In the genomic region with DNA sequence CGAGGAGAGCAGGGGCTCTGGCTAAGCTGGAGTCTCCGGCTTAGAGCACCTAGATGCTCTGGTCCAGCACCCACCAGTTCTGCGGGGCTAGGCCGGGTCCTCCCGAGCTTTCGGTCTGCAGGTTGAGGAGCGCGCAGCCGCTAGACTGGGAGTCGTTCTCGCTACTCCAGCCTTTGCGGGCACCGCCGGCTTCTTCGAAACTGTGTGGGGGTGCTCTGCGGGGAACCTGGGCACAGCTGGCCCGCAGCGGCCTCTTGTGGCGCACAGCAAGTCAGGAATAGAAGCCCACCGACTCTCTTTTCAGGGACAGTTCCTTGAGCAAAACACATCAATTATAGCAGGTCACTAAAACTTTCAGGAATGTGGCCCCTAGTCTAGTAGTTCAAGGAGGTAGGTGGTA, we compare ENCODE assay signal across 9 mouse cellular contexts. TPM values are rescaled to one million over a fixed set of nuclear protein-coding genes. Genes with fewer than 3 reads are reported as not detected.
DNase-seq lines count a peak whose midpoint lies in the region; ATAC-seq and TF ChIP-seq lines count a peak whose summit lies in the region.
"Had no signal": no experiment of that assay in that cellular context is flagged by ENCODE, and none has a peak within 500 bp of the region (broad histone marks: within the 10 kb centered on the region; RNA-seq: fewer than 3 reads in every experiment).

No protein-coding gene starts in this region.

- no peak overlapping the region for H3K27ac ChIP-seq in lung, postnatal 0 days (ENCODE audit: low read length)
- H3K27ac ChIP-seq in hindbrain, embryonic 15.5 days (replicated peaks) = no peak overlapping the region

- H3K4me1 ChIP-seq in lung, postnatal 0 days (ENCODE audit: insufficient read depth, low read depth, low read length) = peaks cover 17% of the 10 kb centered on the region; the same call in 1 of the 2 replicates
- peaks cover 23% of the 10 kb centered on the region for H3K4me1 ChIP-seq in hindbrain, embryonic 15.5 days (replicated peaks)

- no peak for TF ChIP-seq EP300 in lung, postnatal 0 days (IDR thresholded peaks at IDR 0.05)

- peak; percentile 44 for DNase-seq in lung, postnatal 0 days (ENCODE audit: low spot score)
- DNase-seq in lung, postnatal 36 days = no peak
- DNase-seq in embryo, embryonic 9.5 days (ENCODE audit: extremely low spot score) = peak; percentile 54
- peak; percentile 32 for DNase-seq in lung, postnatal 14 days
- peak; percentile 65 for DNase-seq in thymus, postnatal 14 days
- no peak for DNase-seq in left cerebral cortex, postnatal 25 days (ENCODE audit: low spot score in 2 of 2)
- no peak for DNase-seq in testis, postnatal 14 days (ENCODE audit: low spot score)

- H3K27me3 ChIP-seq in lung, postnatal 0 days (replicated peaks; ENCODE audit: insufficient read depth, low read length) = peaks cover 34% of the 10 kb centered on the region
- peaks cover 68% of the 10 kb centered on the region for H3K27me3 ChIP-seq in hindbrain, embryonic 15.5 days

- WGBS in lung, postnatal 0 days = 1% methylated on average over 20 of the region's 20 CpGs
- WGBS in hindbrain, embryonic 15.5 days = 2% methylated on average over 20 of the region's 20 CpGs

- H3K4me2 ChIP-seq in lung, postnatal 0 days (replicated peaks; ENCODE audit: low read depth, low read length) = peak overlapping the region; percentile 47
- H3K4me2 ChIP-seq in hindbrain, embryonic 15.5 days = peak overlapping the region; percentile 66

- intact Hi-C loops in left cerebral cortex, postnatal 25 days (cut with DNase I) = no loop called here

- no peaks in the 10 kb centered on the region for H3K36me3 ChIP-seq in lung, postnatal 0 days (ENCODE audit: insufficient read depth, low read length)
- H3K36me3 ChIP-seq in hindbrain, embryonic 15.5 days = no peaks in the 10 kb centered on the region

- H3K9me3 ChIP-seq in lung, postnatal 0 days (ENCODE audit: low read length) = no peaks in the 10 kb centered on the region
- H3K9me3 ChIP-seq in hindbrain, embryonic 15.5 days = no peaks in the 10 kb centered on the region

- no peak overlapping the region for H3K9ac ChIP-seq in lung, postnatal 0 days (replicated peaks; ENCODE audit: low read depth)
- H3K9ac ChIP-seq in hindbrain, embryonic 15.5 days = no peak overlapping the region

- ATAC-seq in lung, postnatal 0 days = no peak
- ATAC-seq in hindbrain, embryonic 15.5 days (ENCODE audit: low FRiP score, low read depth) = no peak

- peak; percentile 60 for TF ChIP-seq CTCF in lung, postnatal 0 days (IDR thresholded peaks at IDR 0.05)

- H3K4me3 ChIP-seq in lung, postnatal 0 days (ENCODE audit: low read depth, low read length) = peak overlapping the region; percentile 20; the same call in 1 of the 2 replicates
- H3K4me3 ChIP-seq in hindbrain, embryonic 15.5 days = peak overlapping the region; percentile 36

RNA-seq across cellular contexts. Expression of a gene that starts 3.5 kb away (rescaled TPM):
- 3.7 and 4.4 TPM in 2 replicates for polyA plus RNA-seq in lung, postnatal 0 days (2015; fragmentation: Nextera tagmentation; extraction: Ambion mirVana)
- polyA plus RNA-seq in hindbrain, embryonic 15.5 days (2015; fragmentation: Nextera tagmentation; extraction: Ambion mirVana) = 1.2 and 2.9 TPM in 2 replicates
- under 1 TPM; 0.43 to 0.76 TPM for total RNA-seq in left cerebral cortex, postnatal 25 days (2021)
- total RNA-seq: neutrophil, adult 5-6 weeks had no signal

RNA-seq across cellular contexts. Expression of a gene that starts 4.3 kb away (rescaled TPM):
- 0.02 TPM in 2 replicates for polyA plus RNA-seq in lung, postnatal 0 days (2015; fragmentation: Nextera tagmentation; extraction: Ambion mirVana)
- polyA plus RNA-seq in hindbrain, embryonic 15.5 days (2015; fragmentation: Nextera tagmentation; extraction: Ambion mirVana) = 0.16 TPM in 1 of 2 replicates, not detected in the other
- total RNA-seq in left cerebral cortex, postnatal 25 days (2021) = under 1 TPM in 1 of 2 experiments, not detected in 1; 0.09 TPM
- total RNA-seq: neutrophil, adult 5-6 weeks had no signal

RNA-seq across cellular contexts. Expression of a gene that starts 10.8 kb away (rescaled TPM):
- 242 and 258 TPM in 2 replicates for polyA plus RNA-seq in lung, postnatal 0 days (2015; fragmentation: Nextera tagmentation; extraction: Ambion mirVana)
- polyA plus RNA-seq in hindbrain, embryonic 15.5 days (2015; fragmentation: Nextera tagmentation; extraction: Ambion mirVana) = 58.1 and 63.0 TPM in 2 replicates
- total RNA-seq in left cerebral cortex, postnatal 25 days (2021) = 10 to 100 TPM; 32.7 to 33.5 TPM

RNA-seq across cellular contexts. Expression of a gene that starts 41.0 kb away (rescaled TPM):
- 22.2 and 28.8 TPM in 2 replicates for polyA plus RNA-seq in lung, postnatal 0 days (2015; fragmentation: Nextera tagmentation; extraction: Ambion mirVana)
- 9.1 and 13.4 TPM in 2 replicates for polyA plus RNA-seq in hindbrain, embryonic 15.5 days (2015; fragmentation: Nextera tagmentation; extraction: Ambion mirVana)
- 10 to 100 TPM in 1 of 2 experiments, 1 to 10 TPM in 1; 8.0 to 10.5 TPM for total RNA-seq in left cerebral cortex, postnatal 25 days (2021)

Comparison
In these comparisons a context has a peak if more than half of its experiments do, and no peak if none do; other contexts are left out.
1. DNase-seq: peak in lung, postnatal 0 days (single experiment), embryo, embryonic 9.5 days (single experiment), lung, postnatal 14 days (single experiment) and thymus, postnatal 14 days (single experiment); none in lung, postnatal 36 days (single experiment), left cerebral cortex, postnatal 25 days (0 of 2) and testis, postnatal 14 days (single experiment).